In the genomic region with DNA sequence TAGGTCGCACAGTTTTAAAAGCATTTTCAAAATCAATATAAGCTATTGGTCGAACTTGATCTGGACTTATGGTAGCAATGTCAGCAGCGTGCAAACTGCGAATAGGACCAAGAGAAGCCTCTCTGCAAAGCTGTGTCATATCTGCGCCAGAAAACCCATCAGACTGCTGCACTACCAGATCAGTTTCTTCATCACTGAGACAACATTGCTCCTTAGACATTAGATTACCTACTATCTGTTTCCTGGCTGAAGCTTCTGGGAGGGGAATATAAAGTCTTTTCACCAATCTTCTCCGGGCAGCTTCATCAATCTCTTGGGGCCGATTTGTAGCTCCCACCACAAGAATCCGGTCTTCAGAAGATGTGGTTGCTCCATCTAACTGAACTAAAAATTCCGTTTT, we compare ENCODE assay signal across 17 mouse cellular contexts. TPM values are rescaled to one million over a fixed set of nuclear protein-coding genes. Genes with fewer than 3 reads are reported as not detected.
DNase-seq lines count a peak whose midpoint lies in the region; ATAC-seq and TF ChIP-seq lines count a peak whose summit lies in the region.
"Had no signal": no experiment of that assay in that cellular context is flagged by ENCODE, and none has a peak within 500 bp of the region (broad histone marks: within the 10 kb centered on the region; RNA-seq: fewer than 3 reads in every experiment).

No protein-coding gene starts in this region.

- no peaks in the 10 kb centered on the region for H3K9me3 ChIP-seq in heart, embryonic 10.5 days
- no peaks in the 10 kb centered on the region for H3K9me3 ChIP-seq in liver, embryonic 13.5 days (replicated peaks)
- no peaks in the 10 kb centered on the region for H3K9me3 ChIP-seq in liver, postnatal 0 days (ENCODE audit: low read length)
- H3K9me3 ChIP-seq: embryonic facial prominence, embryonic 10.5 days; forebrain, embryonic 15.5 days; heart, embryonic 15.5 days; hindbrain, embryonic 10.5 days; hindbrain, embryonic 15.5 days had no signal

- no peaks in the 10 kb centered on the region for H3K27me3 ChIP-seq in heart, embryonic 10.5 days (ENCODE audit: insufficient read depth, poor library complexity, severe bottlenecking)
- no peaks in the 10 kb centered on the region for H3K27me3 ChIP-seq in liver, embryonic 13.5 days
- H3K27me3 ChIP-seq in liver, postnatal 0 days (ENCODE audit: insufficient read depth, low read length): no peaks in the 10 kb centered on the region
- H3K27me3 ChIP-seq: forebrain, embryonic 15.5 days; heart, embryonic 15.5 days; hindbrain, embryonic 15.5 days had no signal

- DNase-seq in heart, embryonic 10.5 days (ENCODE audit: low spot score): peak; percentile 17
- DNase-seq in heart, postnatal 14 days: no peak
- DNase-seq in liver, embryonic 13.5 days: no peak
- DNase-seq in liver, postnatal 0 days: no peak
- no peak for DNase-seq in lung, postnatal 14 days
- no peak for DNase-seq in right cerebral cortex, adult 18-20 months
- DNase-seq in adrenal gland, postnatal 14 days: no peak
- DNase-seq: adrenal gland, adult 2 months; adrenal gland, postnatal 36 days; cerebellum, adult 2 months; cerebellum, postnatal 10 days; gastrocnemius, postnatal 36 days had no signal

- peak; percentile 44; the same call in 1 of the 2 replicates for ATAC-seq in liver, embryonic 13.5 days (ENCODE audit: low read depth)
- no peak for ATAC-seq in liver, postnatal 0 days
- ATAC-seq: forebrain, embryonic 15.5 days had no signal

- H3K36me3 ChIP-seq in heart, embryonic 10.5 days: peaks cover 90% of the 10 kb centered on the region
- peaks cover 94% of the 10 kb centered on the region for H3K36me3 ChIP-seq in liver, embryonic 13.5 days
- peaks cover 60% of the 10 kb centered on the region for H3K36me3 ChIP-seq in liver, postnatal 0 days (replicated peaks; ENCODE audit: insufficient read depth, low read length)

- no peak for TF ChIP-seq EP300 in liver, postnatal 0 days (IDR thresholded peaks at IDR 0.05; ENCODE audit: low read depth)

- intact Hi-C loops in heart, postnatal 14 days (cut with DNase I): no loop called here

- no peak overlapping the region for H3K4me3 ChIP-seq in heart, embryonic 10.5 days
- peak overlapping the region; percentile 19 for H3K4me3 ChIP-seq in liver, embryonic 13.5 days (replicated peaks)
- H3K4me3 ChIP-seq in liver, postnatal 0 days (ENCODE audit: low read depth, low read length): no peak overlapping the region
- H3K4me3 ChIP-seq: embryonic facial prominence, embryonic 10.5 days; forebrain, embryonic 15.5 days; heart, embryonic 15.5 days; hindbrain, embryonic 10.5 days; hindbrain, embryonic 15.5 days had no signal

- H3K9ac ChIP-seq in liver, embryonic 13.5 days: peak overlapping the region; percentile 5; the same call in 1 of the 2 replicates
- no peak overlapping the region for H3K9ac ChIP-seq in liver, postnatal 0 days (replicated peaks)
- H3K9ac ChIP-seq: forebrain, embryonic 15.5 days; heart, embryonic 15.5 days; hindbrain, embryonic 15.5 days had no signal

- peak overlapping the region; percentile 44 for H3K4me2 ChIP-seq in liver, embryonic 13.5 days
- H3K4me2 ChIP-seq in liver, postnatal 0 days (ENCODE audit: low read depth, low read length): peak overlapping the region; percentile 24; the same call in 1 of the 2 replicates
- H3K4me2 ChIP-seq: forebrain, embryonic 15.5 days; heart, embryonic 15.5 days; hindbrain, embryonic 15.5 days had no signal

- 87% methylated on average over 9 of the region's 9 CpGs for WGBS in heart, embryonic 10.5 days
- WGBS in liver, embryonic 13.5 days (ENCODE audit: insufficient replicate concordance): 59% methylated on average over 9 of the region's 9 CpGs
- WGBS in liver, postnatal 0 days (ENCODE audit: insufficient replicate concordance): 72% methylated on average over 9 of the region's 9 CpGs

- TF ChIP-seq CTCF in liver, postnatal 0 days (IDR thresholded peaks at IDR 0.05; ENCODE audit: low read depth): no peak

- H3K27ac ChIP-seq in heart, embryonic 10.5 days: no peak overlapping the region
- no peak overlapping the region for H3K27ac ChIP-seq in liver, embryonic 13.5 days
- H3K27ac ChIP-seq in liver, postnatal 0 days (ENCODE audit: low read depth): no peak overlapping the region
- H3K27ac ChIP-seq: embryonic facial prominence, embryonic 10.5 days; forebrain, embryonic 15.5 days; heart, embryonic 15.5 days; hindbrain, embryonic 10.5 days; hindbrain, embryonic 15.5 days had no signal

- H3K4me1 ChIP-seq in heart, embryonic 10.5 days: peaks cover 5% of the 10 kb centered on the region; the same call in 1 of the 2 replicates
- peaks cover 45% of the 10 kb centered on the region for H3K4me1 ChIP-seq in liver, embryonic 13.5 days (replicated peaks)
- H3K4me1 ChIP-seq in liver, postnatal 0 days (ENCODE audit: insufficient read depth): no peaks in the 10 kb centered on the region
- H3K4me1 ChIP-seq: embryonic facial prominence, embryonic 10.5 days; forebrain, embryonic 15.5 days; hindbrain, embryonic 10.5 days; hindbrain, embryonic 15.5 days had no signal

RNA-seq across cellular contexts. Expression of a gene that starts 7.7 kb away (rescaled TPM):
- polyA plus RNA-seq in heart, embryonic 10.5 days (2016; fragmentation: Nextera tagmentation; extraction: Ambion mirVana): 94.9 and 96.4 TPM in 2 replicates
- total RNA-seq in heart, postnatal 14 days (2021): 1 to 10 TPM; 1.0 to 2.3 TPM
- 107 and 133 TPM in 2 replicates for polyA plus RNA-seq in liver, embryonic 13.5 days (2015; fragmentation: Nextera tagmentation; extraction: Ambion mirVana)
- 26.1 and 31.2 TPM in 2 replicates for polyA plus RNA-seq in liver, postnatal 0 days (2015; fragmentation: Nextera tagmentation; extraction: Ambion mirVana)
- total RNA-seq in adrenal gland, postnatal 14 days (2021): 8.0 and 9.2 TPM in 2 replicates
